Mouse (Mus musculus) testis, adult 2 months (tissue): ENCODE data around the gene Bcas3. TPM values are rescaled to one million over a fixed set of nuclear protein-coding genes. Genes with fewer than 3 reads are reported as not detected.

Experiments
- H3K27ac ChIP-seq: fragments of 200-500 bp; 2 replicates; pipeline ENCODE4 v1.5.1; 2012; ENCODE audit warnings: low read depth, low read length; ENCODE audit not compliant: control insufficient read depth, insufficient read depth
- H3K27me3 ChIP-seq: fragments of 200-500 bp; 2 replicates; pipeline ENCODE4 v1.6.1; 2012; ENCODE audit warnings: mild to moderate bottlenecking, low read length, moderate library complexity; ENCODE audit not compliant: control insufficient read depth, insufficient read depth
- H3K36me3 ChIP-seq: fragments of 200-500 bp; 2 replicates; pipeline ENCODE4 v1.6.1; 2012; ENCODE audit warnings: mild to moderate bottlenecking, low read length; ENCODE audit not compliant: control insufficient read depth, insufficient read depth
- H3K4me1 ChIP-seq: fragments of 200-500 bp; 2 replicates; pipeline ENCODE4 v1.6.1; 2012; ENCODE audit warnings: low read length; ENCODE audit not compliant: control insufficient read depth, insufficient read depth
- H3K4me3 ChIP-seq: fragments of 200-500 bp; 2 replicates; pipeline ENCODE4 v1.5.1; 2012; ENCODE audit warnings: low read depth, mild to moderate bottlenecking, low read length, moderate library complexity, mixed read lengths; ENCODE audit not compliant: control insufficient read depth
- CTCF ChIP-seq: fragments of 200-500 bp; IDR thresholded peaks from 2 replicates; pipeline ENCODE4 v1.5.1; 2012; ENCODE audit warnings: low read depth, mild to moderate bottlenecking, inconsistent platforms, low read length, moderate library complexity; ENCODE audit not compliant: control insufficient read depth, insufficient read depth, insufficient replicate concordance
- POLR2A ChIP-seq: fragments of 200-500 bp; IDR thresholded peaks from 2 replicates; pipeline ENCODE4 v1.6.1; 2012; ENCODE audit warnings: low read depth, mild to moderate bottlenecking, inconsistent platforms, low read length, moderate library complexity; ENCODE audit not compliant: control insufficient read depth
- polyA plus RNA-seq: library from polyadenylated mRNA; depleted of rRNA; stranded (reverse); fragments of >200 nt; gene quantifications from 2 replicates; pipeline ENCODE4 v1.2.3, GENCODE M21; 2012

Bcas3 gene
- polyA plus RNA-seq, 1 experiment, result 23.4 TPM

DNA sequence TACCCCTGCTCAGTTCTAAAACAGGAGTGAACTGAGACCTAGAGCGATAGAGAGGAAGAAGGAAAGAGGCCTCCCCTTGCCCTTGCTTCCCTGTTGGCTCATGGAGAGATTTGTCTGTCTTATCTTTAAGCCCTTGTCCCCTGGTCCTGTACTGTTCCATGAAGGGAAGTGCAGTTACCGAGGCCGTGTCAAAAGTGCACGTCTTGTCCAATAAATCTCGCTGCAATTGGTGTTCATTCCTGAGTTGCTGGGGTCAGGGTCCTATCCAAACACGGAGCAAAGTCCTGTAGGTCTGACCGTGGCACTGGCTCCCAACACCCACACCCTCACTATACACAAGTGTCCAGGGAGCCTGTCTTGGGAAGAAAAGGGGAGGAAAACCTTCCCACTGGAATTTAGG is 472.9 kb downstream of the Bcas3 start:
- Histone ChIP-seq H3K27me3 (peaks cover 2% of the 10 kb centered on the region), H3K4me1 (peaks cover 16% of the 10 kb centered on the region), H3K4me3 (no peak overlapping the region), H3K36me3 (no peaks in the 10 kb centered on the region), H3K27ac (peak overlapping the region; percentile 33; the same call in 1 of the 2 replicates)
- TF ChIP-seq CTCF, result no peak
- TF ChIP-seq POLR2A, result no peak

DNA sequence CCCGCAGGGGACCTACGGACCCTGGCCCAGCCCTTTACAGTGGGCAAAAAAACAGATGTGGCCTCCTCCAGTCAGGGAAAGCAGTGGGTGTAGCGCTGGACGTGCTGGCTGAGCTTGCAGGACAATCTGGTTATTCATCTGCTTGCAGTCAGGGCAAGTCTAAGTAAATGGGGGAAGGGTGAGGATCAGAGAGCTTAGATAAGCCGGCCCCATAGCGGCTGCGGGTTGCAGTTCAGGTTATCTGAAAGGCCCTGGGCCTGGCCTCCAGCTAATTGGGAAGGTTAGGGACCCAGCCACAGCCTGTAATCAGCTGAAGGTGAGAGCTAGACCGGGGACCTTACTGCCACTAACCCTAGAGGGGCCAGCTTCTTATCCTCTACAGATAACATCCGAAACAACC is 474.4 kb downstream of the Bcas3 start:
- Histone ChIP-seq H3K27me3 (peaks cover 2% of the 10 kb centered on the region), H3K36me3 (no peaks in the 10 kb centered on the region), H3K4me3 (no peak overlapping the region), H3K27ac (no peak overlapping the region), H3K4me1 (peaks cover 26% of the 10 kb centered on the region)
- TF ChIP-seq POLR2A (no peak), CTCF (no peak)

DNA sequence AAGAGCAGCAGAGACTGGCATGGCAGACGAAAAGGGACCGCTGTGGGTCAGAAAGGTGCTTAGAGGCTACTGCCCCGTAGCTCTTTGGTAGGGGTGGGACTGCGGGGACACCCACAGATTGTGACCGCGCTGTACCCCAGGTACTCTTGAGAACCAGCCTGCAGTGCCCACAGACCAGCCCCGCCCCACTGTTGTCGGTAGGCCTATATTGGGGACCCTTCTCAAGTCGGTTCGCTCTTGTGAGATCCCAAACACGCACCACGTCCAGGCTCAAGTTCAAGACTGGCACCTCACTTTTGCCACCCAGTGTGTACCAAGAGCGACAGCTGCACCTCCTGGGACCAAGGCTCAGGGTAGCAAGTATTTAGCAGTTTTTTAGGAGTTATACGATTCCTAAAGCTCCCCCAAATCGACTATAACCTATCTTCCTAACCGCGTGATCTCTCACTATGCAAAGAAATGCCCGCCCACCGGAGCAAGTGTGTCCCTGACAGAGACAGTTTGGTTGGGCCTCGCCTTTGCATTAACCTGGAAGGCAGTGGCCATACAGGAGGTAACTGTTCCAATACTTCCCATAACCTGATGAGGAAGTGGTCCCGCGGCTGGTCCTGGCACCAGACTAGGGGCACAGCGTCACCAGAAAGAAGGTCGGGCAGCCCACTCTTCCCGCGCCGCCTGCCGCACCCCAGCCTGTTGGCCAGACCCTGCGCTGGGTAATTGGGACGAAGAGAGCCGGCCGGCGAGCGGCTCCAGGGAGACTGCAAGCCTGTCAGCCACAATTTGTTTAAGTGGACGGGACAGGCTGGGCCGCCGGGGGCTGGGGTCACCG is 475.9 kb downstream of the Bcas3 start:
- H3K27me3 ChIP-seq, result peaks cover 2% of the 10 kb centered on the region

DNA sequence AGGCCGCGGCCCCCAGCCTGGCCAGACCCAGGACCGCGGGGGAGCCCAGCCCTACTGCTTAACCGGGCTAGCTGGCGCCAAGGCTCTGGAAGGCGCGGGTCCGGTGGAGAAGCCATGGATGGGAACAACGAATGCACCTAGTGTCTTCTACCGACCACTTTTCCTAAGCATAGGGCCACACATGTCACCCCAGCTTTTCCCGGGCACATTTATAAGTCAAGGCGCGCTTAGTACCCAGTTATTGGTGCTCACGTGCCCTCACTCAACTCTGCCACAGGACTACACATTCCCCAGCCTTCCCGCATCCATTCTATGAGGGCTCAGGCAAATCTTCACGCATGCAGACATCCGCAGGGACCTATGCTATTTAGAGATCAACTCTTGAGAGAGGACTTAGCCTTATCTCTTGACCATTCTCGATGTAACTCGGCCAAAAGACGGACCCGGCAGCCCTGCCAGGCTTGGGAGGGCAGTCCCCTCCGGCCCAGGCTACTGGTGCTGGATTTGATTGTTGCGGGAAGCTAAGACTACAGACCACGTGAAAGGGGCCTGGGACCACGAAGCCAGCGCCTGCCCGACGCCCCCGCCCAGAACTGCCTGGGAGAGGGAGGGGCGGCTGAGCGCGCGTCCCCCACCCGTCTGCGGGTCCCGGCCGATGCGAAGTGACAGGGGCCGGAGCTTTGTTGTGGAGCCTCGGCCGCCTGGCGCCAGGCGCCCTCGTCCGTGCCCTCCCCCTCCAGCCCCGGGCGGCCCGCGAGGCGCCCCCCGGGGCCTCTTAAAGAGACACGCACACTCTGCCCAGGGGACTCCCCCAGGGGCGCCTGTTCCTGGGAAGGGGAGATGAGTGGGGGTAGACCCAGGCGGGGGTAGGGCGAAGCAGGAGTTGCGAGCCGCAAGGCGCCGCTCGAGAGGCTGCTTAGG is 476.8 kb downstream of the Bcas3 start:
- Histone ChIP-seq H3K4me3 (no peak overlapping the region; the same call in 1 of the 2 replicates), H3K4me1 (peaks cover 26% of the 10 kb centered on the region), H3K27me3 (peaks cover 2% of the 10 kb centered on the region), H3K36me3 (no peaks in the 10 kb centered on the region), H3K27ac (no peak overlapping the region)
- TF ChIP-seq CTCF (no peak), POLR2A (no peak)

More for the DNA sequence above, 475.9 kb downstream of the Bcas3 start:
- Histone ChIP-seq H3K36me3 (no peaks in the 10 kb centered on the region), H3K4me3 (no peak overlapping the region), H3K4me1 (peaks cover 26% of the 10 kb centered on the region), H3K27ac (no peak overlapping the region)
- TF ChIP-seq POLR2A (no peak), CTCF (no peak)

DNA sequence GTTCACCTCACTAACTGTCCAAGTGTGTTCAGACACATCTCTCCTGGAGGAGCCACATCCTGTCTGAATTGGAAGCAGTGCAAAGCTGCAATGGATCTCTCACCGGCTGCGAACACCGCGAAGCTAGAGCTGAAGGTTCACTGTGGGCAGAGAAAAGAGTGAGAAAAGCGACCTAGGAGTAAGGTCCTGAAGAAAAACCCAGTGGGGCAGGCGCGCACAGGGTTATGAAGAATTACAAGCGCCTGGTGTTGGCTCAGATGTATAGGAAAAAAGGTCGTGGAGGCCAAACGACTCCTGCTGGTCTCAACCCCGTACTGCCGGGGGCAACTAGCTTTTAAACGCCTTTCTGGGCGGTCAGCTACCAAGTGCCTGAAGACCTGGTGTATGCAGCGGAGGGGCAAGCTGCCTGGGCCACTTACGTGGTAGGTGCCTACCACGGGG is 478.0 kb downstream of the Bcas3 start:
- Histone ChIP-seq H3K36me3 (no peaks in the 10 kb centered on the region), H3K27ac (no peak overlapping the region), H3K4me1 (peaks cover 24% of the 10 kb centered on the region), H3K27me3 (peaks cover 2% of the 10 kb centered on the region), H3K4me3 (no peak overlapping the region)
- no peak for TF ChIP-seq POLR2A
- TF ChIP-seq CTCF, result no peak

DNA sequence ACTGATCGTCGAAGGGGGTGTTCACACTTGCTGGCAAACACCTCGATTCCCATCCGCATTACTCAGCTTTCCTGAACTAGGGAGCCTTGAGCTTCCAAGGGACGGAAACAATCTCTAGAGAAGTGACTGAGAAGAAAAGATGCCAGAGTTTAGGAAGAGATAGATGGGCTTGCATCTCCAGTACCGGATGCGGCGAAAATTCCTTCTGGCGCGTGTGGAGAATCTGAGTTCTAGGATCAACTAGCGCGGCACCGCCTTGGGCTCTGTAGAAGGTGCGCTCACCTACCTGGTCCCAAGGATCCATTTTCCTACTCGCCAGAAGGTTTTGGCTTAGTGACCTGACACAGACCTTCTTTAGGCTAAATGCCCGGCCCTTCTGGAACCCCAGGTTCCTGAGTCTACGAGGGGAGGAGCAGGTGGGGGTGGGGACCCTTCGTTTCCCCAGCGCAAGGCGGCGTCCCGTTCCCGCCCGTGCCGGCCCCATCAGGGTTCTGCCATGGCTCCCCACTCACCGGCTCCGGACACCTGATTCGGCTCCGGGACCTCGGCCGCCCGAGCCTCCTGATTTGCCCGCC is 478.8 kb downstream of the Bcas3 start:
- H3K4me1 ChIP-seq, result peaks cover 24% of the 10 kb centered on the region

DNA sequence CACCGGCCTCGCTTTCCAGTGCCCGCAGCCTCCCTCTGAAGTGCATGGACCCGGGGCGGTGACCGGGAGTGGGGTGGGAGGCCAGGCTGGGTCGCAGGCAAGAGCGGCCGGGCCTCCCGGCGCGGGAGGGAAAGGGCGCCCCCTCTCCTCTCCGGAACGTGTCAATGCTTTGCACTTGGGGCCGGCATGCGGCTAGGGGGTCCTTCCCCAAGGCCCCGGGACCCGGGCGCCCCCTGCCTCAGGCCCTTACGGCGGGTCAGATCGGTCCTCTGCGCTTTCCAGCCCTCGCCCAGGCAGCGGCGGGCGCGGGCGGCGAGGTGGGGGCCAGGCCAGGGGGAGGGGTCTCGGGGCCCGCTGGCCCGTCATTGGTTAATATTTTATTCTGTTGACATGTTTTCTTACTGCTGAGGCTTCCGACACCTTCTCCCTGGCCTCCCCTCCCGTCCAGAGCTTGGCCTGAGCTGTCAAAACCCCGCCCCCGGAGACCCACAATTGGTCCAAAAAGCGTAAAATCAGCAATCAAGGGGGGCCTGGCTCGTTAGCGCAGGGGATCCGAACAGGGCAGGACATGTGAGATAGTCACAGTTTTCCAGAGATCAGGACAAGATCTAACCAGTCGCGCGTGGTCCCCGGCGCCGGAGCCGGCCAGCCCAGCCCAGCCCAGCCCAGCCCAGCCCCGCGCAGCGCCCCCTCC is 479.4 kb downstream of the Bcas3 start, which contains the start of gene Tbx2:
Gene Tbx2 (plus strand): TSS at position 321 of the 694 bp plus-strand sequence.
- TF ChIP-seq CTCF, result no peak
- no peak for TF ChIP-seq POLR2A
- Histone ChIP-seq H3K4me1 (peaks cover 28% of the 10 kb centered on the region), H3K4me3 (peak within 1 kb of the TSS; percentile 63), H3K27me3 (peaks cover 2% of the 10 kb centered on the region), H3K27ac (0 out of 2 replicates have a peak within 1 kb of the TSS, but pooled peaks have one; percentile 34), H3K36me3 (no peaks in the 10 kb centered on the region)

More for the DNA sequence above, 478.8 kb downstream of the Bcas3 start:
- Histone ChIP-seq H3K36me3 (no peaks in the 10 kb centered on the region), H3K4me3 (peak overlapping the region; percentile 41), H3K27ac (no peak overlapping the region), H3K27me3 (peaks cover 2% of the 10 kb centered on the region)
- TF ChIP-seq POLR2A, result no peak
- no peak for TF ChIP-seq CTCF
